Mouse (Mus musculus) forebrain, embryonic 11.5 days (tissue): Measurements from ENCODE around the gene Tbc1d2b. TPM values are rescaled to one million over a fixed set of nuclear protein-coding genes. Genes with fewer than 3 reads are reported as not detected.

Experiments
- ATAC-seq: fragments of 200-750 bp; cut with Nextera tagmentation; replicated peaks from 2 replicates; pipeline ENCODE4 v1.8.0; 2017; ENCODE audit warnings: moderate TSS enrichment; ENCODE audit not compliant: low FRiP score
- DNase-seq: peaks from one replicate; pipeline ENCODE4 v3.0.0-alpha.2; 2017; ENCODE audit warnings: low spot score
- H3K27ac ChIP-seq: fragments of 300-500 bp; sonication (generic); 2 replicates; pipeline ENCODE4 v1.5.1; 2014; ENCODE audit warnings: low read depth, low read length
- H3K27me3 ChIP-seq: fragments of 300-500 bp; sonication (generic); 2 replicates; pipeline ENCODE4 v1.6.1; 2014; ENCODE audit warnings: mild to moderate bottlenecking, low read length, mixed read lengths; ENCODE audit not compliant: control insufficient read depth, insufficient read depth
- H3K36me3 ChIP-seq: fragments of 300-500 bp; sonication (generic); 2 replicates; pipeline ENCODE4 v1.6.1; 2014; ENCODE audit warnings: mild to moderate bottlenecking, low read length, moderate library complexity, mixed read lengths; ENCODE audit not compliant: control insufficient read depth, insufficient read depth
- H3K4me1 ChIP-seq: fragments of 300-500 bp; sonication (generic); replicated peaks from 2 replicates; pipeline ENCODE4 v1.6.1; 2014; ENCODE audit warnings: low read length, mixed read lengths; ENCODE audit not compliant: control insufficient read depth, insufficient read depth
- H3K4me2 ChIP-seq: fragments of 300-500 bp; sonication (generic); 2 replicates; pipeline ENCODE4 v1.6.1; 2014; ENCODE audit warnings: low read depth, mild to moderate bottlenecking, low read length, moderate library complexity, mixed read lengths; ENCODE audit not compliant: severe bottlenecking
- H3K4me3 ChIP-seq: fragments of 300-500 bp; sonication (generic); 2 replicates; pipeline ENCODE4 v1.5.1; 2014; ENCODE audit warnings: low read depth, low read length
- H3K9ac ChIP-seq: fragments of 300-500 bp; sonication (generic); 2 replicates; pipeline ENCODE4 v1.6.1; 2014; ENCODE audit warnings: low read length
- H3K9me3 ChIP-seq: fragments of 300-500 bp; sonication (generic); 2 replicates; pipeline ENCODE4 v1.6.1; 2016; ENCODE audit warnings: low read length, mixed read lengths; ENCODE audit not compliant: control insufficient read depth
- WGBS: fragments of 180-500 bp; shearing (Covaris S2); extraction: QIAGEN DNeasy Blood & Tissue Kit; methylation state at CpG from one replicate; pipeline ENCODE4 v1.1.7; 2014; 5-methylcytosine and 5-hydroxymethylcytosine counted together
- polyA plus RNA-seq: library from polyadenylated mRNA; unstranded; fragments of >200 nt; fragmentation: Nextera tagmentation; extraction: Ambion mirVana; gene quantifications from 2 replicates; pipeline ENCODE4 v1.2.1, GENCODE M21; 2014

The Tbc1d2b gene
- polyA plus RNA-seq, 1 experiment from 2014 or later, result 11.6 TPM

GRCm38 (mm10) chr9:90213127-90213526 lies 57.5 kb downstream of the Tbc1d2b start:
- 79% methylated on average over 3 of the region's 3 CpGs for WGBS
- Histone ChIP-seq H3K4me1 (no peaks in the 10 kb centered on the region), H3K9ac (no peak overlapping the region), H3K27me3 (no peaks in the 10 kb centered on the region), H3K4me2 (no peak overlapping the region), H3K4me3 (no peak overlapping the region), H3K9me3 (no peaks in the 10 kb centered on the region), H3K36me3 (no peaks in the 10 kb centered on the region), H3K27ac (no peak overlapping the region)
- ATAC-seq, result no peak
- DNase-seq, result no peak

- Histone ChIP-seq H3K4me3 (no peak overlapping the region), H3K9ac (no peak overlapping the region), H3K4me1 (no peaks in the 10 kb centered on the region), H3K4me2 (no peak overlapping the region), H3K36me3 (no peaks in the 10 kb centered on the region), H3K9me3 (no peaks in the 10 kb centered on the region), H3K27me3 (no peaks in the 10 kb centered on the region), H3K27ac (no peak overlapping the region)
- ATAC-seq (no peak), DNase-seq (no peak)
- WGBS, result 92% methylated on average over 6 of the region's 6 CpGs
Measured at GRCm38 (mm10) chr9:90208655-90209054, 61.9 kb downstream of the Tbc1d2b start.

- Histone ChIP-seq H3K4me1 (no peaks in the 10 kb centered on the region), H3K27ac (no peak overlapping the region), H3K4me3 (no peak overlapping the region), H3K4me2 (no peak overlapping the region), H3K9me3 (no peaks in the 10 kb centered on the region), H3K36me3 (no peaks in the 10 kb centered on the region), H3K27me3 (no peaks in the 10 kb centered on the region), H3K9ac (no peak overlapping the region)
- 85% methylated on average over 8 of the region's 8 CpGs for WGBS
- DNase-seq (no peak), ATAC-seq (no peak)
Measured at GRCm38 (mm10) chr9:90207808-90208207, 62.8 kb downstream of the Tbc1d2b start.

- H3K27ac ChIP-seq, result no peak overlapping the region
- no peak overlapping the region for H3K4me3 ChIP-seq
- no peak overlapping the region for H3K9ac ChIP-seq
- DNase-seq, result peak; percentile 88
- no peaks in the 10 kb centered on the region for H3K4me1 ChIP-seq
- peak; percentile 53 for ATAC-seq
- H3K36me3 ChIP-seq, result no peaks in the 10 kb centered on the region
- no peaks in the 10 kb centered on the region for H3K9me3 ChIP-seq
- 39% methylated on average over 2 of the region's 2 CpGs for WGBS
- H3K27me3 ChIP-seq, result no peaks in the 10 kb centered on the region
- H3K4me2 ChIP-seq, result no peak overlapping the region
Measured at GRCm38 (mm10) chr9:90206500-90206899, 64.1 kb downstream of the Tbc1d2b start.

GRCm38 (mm10) chr9:90204396-90204915 lies 66.1 kb downstream of the Tbc1d2b start:
- Histone ChIP-seq H3K27me3 (no peaks in the 10 kb centered on the region), H3K36me3 (peaks cover 3% of the 10 kb centered on the region; the same call in 1 of the 2 replicates), H3K4me2 (no peak overlapping the region), H3K27ac (no peak overlapping the region), H3K4me1 (no peaks in the 10 kb centered on the region), H3K4me3 (no peak overlapping the region), H3K9ac (no peak overlapping the region), H3K9me3 (no peaks in the 10 kb centered on the region)
- DNase-seq (no peak), ATAC-seq (no peak)
- 60% methylated on average over 8 of the region's 8 CpGs for WGBS

- Histone ChIP-seq H3K27ac (no peak overlapping the region), H3K36me3 (peaks cover 3% of the 10 kb centered on the region; the same call in 1 of the 2 replicates), H3K27me3 (no peaks in the 10 kb centered on the region), H3K4me2 (no peak overlapping the region), H3K9ac (no peak overlapping the region), H3K4me1 (no peaks in the 10 kb centered on the region), H3K4me3 (no peak overlapping the region), H3K9me3 (no peaks in the 10 kb centered on the region)
- no peak for ATAC-seq
- DNase-seq, result no peak
- WGBS, result 82% methylated on average over 5 of the region's 5 CpGs
Measured at GRCm38 (mm10) chr9:90203233-90203632, 67.4 kb downstream of the Tbc1d2b start.

GRCm38 (mm10) chr9:90201541-90201940 lies 69.1 kb downstream of the Tbc1d2b start:
- DNase-seq (no peak), ATAC-seq (no peak)
- H3K4me2 ChIP-seq, result no peak overlapping the region
- H3K27ac ChIP-seq, result no peak overlapping the region
- no peaks in the 10 kb centered on the region for H3K27me3 ChIP-seq
- no peak overlapping the region for H3K4me3 ChIP-seq
- H3K9ac ChIP-seq, result no peak overlapping the region
- peaks cover 3% of the 10 kb centered on the region; the same call in 1 of the 2 replicates for H3K36me3 ChIP-seq
- no peaks in the 10 kb centered on the region for H3K9me3 ChIP-seq
- WGBS, result 63% methylated on average over 4 of the region's 4 CpGs
- no peaks in the 10 kb centered on the region for H3K4me1 ChIP-seq

GRCm38 (mm10) chr9:90201096-90201495 lies 69.5 kb downstream of the Tbc1d2b start:
- H3K36me3 ChIP-seq, result peaks cover 3% of the 10 kb centered on the region; the same call in 1 of the 2 replicates
- no peaks in the 10 kb centered on the region for H3K9me3 ChIP-seq
- no peak overlapping the region for H3K27ac ChIP-seq
- WGBS, result 90% methylated on average over 7 of the region's 7 CpGs
- no peaks in the 10 kb centered on the region for H3K4me1 ChIP-seq
- ATAC-seq, result no peak
- no peak for DNase-seq
- no peak overlapping the region for H3K4me2 ChIP-seq
- H3K27me3 ChIP-seq, result no peaks in the 10 kb centered on the region
- no peak overlapping the region for H3K4me3 ChIP-seq
- H3K9ac ChIP-seq, result no peak overlapping the region

GRCm38 (mm10) chr9:90200501-90200900 lies 70.1 kb downstream of the Tbc1d2b start:
- Histone ChIP-seq H3K4me2 (no peak overlapping the region), H3K27me3 (no peaks in the 10 kb centered on the region), H3K27ac (no peak overlapping the region), H3K4me3 (no peak overlapping the region), H3K9me3 (no peaks in the 10 kb centered on the region), H3K9ac (no peak overlapping the region), H3K4me1 (no peaks in the 10 kb centered on the region), H3K36me3 (peaks cover 3% of the 10 kb centered on the region; the same call in 1 of the 2 replicates)
- WGBS, result 94% methylated on average over 4 of the region's 4 CpGs
- ATAC-seq (no peak), DNase-seq (no peak)
